Mouse (Mus musculus) G1E (cell line): Measurements from ENCODE around the gene Mcrip1. TPM values are rescaled to one million over a fixed set of nuclear protein-coding genes. Genes with fewer than 3 reads are reported as not detected.
"Not testable (repeated sequence)": the region's sequence is repeated elsewhere in the genome, so short reads cannot be mapped to it uniquely, and the experiment has no call there.

Source experiments
- ATAC-seq: 2 replicates; pipeline ENCODE4 v1.8.0; 2016; ENCODE audit warnings: mild to moderate bottlenecking; ENCODE audit not compliant: insufficient number of reproducible peaks, poor library complexity, low FRiP score, severe bottlenecking; ENCODE audit errors: extremely low read depth
- DNase-seq: peaks from one replicate; pipeline ENCODE4 v3.0.0; 2012; ENCODE audit warnings: low spot score
- H3K27me3 ChIP-seq: 2 replicates; pipeline ENCODE4 v1.6.1; 2012; ENCODE audit warnings: mild to moderate bottlenecking, low read length, inconsistent platforms; ENCODE audit not compliant: insufficient read depth
- H3K36me3 ChIP-seq: replicated peaks from 2 replicates; pipeline ENCODE3; 2012; ENCODE audit warnings: mild to moderate bottlenecking, inconsistent platforms
- H3K4me1 ChIP-seq: 2 replicates; pipeline ENCODE4 v1.6.1; 2012; ENCODE audit warnings: low read depth, low read length, inconsistent platforms, mixed read lengths; ENCODE audit not compliant: insufficient read depth
- H3K4me3 ChIP-seq: 2 replicates; pipeline ENCODE4 v1.5.1; 2012; ENCODE audit warnings: low read depth, mild to moderate bottlenecking, inconsistent platforms, low read length, moderate library complexity, mixed read lengths
- H3K9me3 ChIP-seq: replicated peaks from 2 replicates; pipeline ENCODE4 v1.6.1; 2012; ENCODE audit warnings: inconsistent platforms
- CTCF ChIP-seq: IDR thresholded peaks from 2 replicates; pipeline ENCODE4 v1.5.1; 2012; ENCODE audit warnings: low read depth, low read length, inconsistent platforms, mixed read lengths
- GATA1 ChIP-seq: IDR thresholded peaks from 2 replicates; pipeline ENCODE4 v1.6.1; 2012; ENCODE audit warnings: borderline replicate concordance, low read length, inconsistent platforms, mixed read lengths
- GATA2 ChIP-seq: IDR thresholded peaks from 2 replicates; pipeline ENCODE4 v1.6.1; 2012; ENCODE audit warnings: low read depth, low read length, inconsistent platforms, borderline replicate concordance
- POLR2AphosphoS5 ChIP-seq: IDR thresholded peaks from 2 replicates; pipeline ENCODE4 v1.6.1; 2012; ENCODE audit warnings: low read depth, low read length, inconsistent platforms; ENCODE audit not compliant: insufficient replicate concordance
- TAL1 ChIP-seq: conservative IDR thresholded peaks from 2 replicates; pipeline ENCODE4 v1.6.1; 2012; ENCODE audit warnings: low read depth, low read length, inconsistent platforms, mixed read lengths
- polyA plus RNA-seq: library from polyadenylated mRNA; stranded (reverse); fragments of >175 nt; gene quantifications from 2 replicates; pipeline ENCODE4 v1.2.3, GENCODE M21; 2012
- total RNA-seq, 2 experiments: library from RNA; stranded (forward) in 1 of 2; stranded (reverse) in 1 of 2; fragments of 200-1000 nt in 1 of 2; fragments of >200 nt in 1 of 2; fragmentation: Nextera tagmentation in 1 of 2; gene quantifications; 2 replicates each; pipeline ENCODE4 v1.2.3; 2014 to 2017

Gene Mcrip1
- total and polyA plus RNA-seq, 3 experiments: 19.2 to 176 (median 64.3) TPM

- ATAC-seq (no peak), DNase-seq (no peak)
- TF ChIP-seq GATA2: no peak
- no peak for TF ChIP-seq GATA1
- TF ChIP-seq POLR2AphosphoS5: no peak
- no peak for TF ChIP-seq CTCF
- no peak for TF ChIP-seq TAL1
- Histone ChIP-seq H3K9me3 (no peaks in the 10 kb centered on the region; the same call in 1 of the 2 replicates), H3K4me1 (peaks cover 38% of the 10 kb centered on the region), H3K27me3 (no peaks in the 10 kb centered on the region), H3K36me3 (peaks cover 77% of the 10 kb centered on the region), H3K4me3 (no peak overlapping the region)
Measured at GRCm38 (mm10) chr11:120583937-120584336, 34.4 kb upstream of the Mcrip1 start.

DNA sequence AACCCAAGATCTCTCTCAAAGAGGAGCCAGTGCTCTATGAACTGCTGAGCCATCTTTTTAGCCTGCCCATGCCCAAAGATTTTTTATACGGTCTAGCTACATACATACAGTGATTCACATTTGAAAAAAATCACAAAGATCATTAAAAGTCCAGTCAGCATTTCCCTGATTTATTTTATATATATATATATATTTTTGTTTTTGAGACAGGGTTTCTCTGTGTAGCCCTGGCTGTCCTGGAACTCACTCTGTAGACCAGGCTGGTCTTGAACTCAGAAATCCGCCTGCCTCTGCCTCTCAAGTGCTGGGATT lies 33.4 kb upstream of the Mcrip1 start:
- DNase-seq, H3K4me3 ChIP-seq, H3K9me3 ChIP-seq, ATAC-seq, H3K27me3 ChIP-seq: not testable (repeated sequence)
- peaks cover 78% of the 10 kb centered on the region for H3K36me3 ChIP-seq
- peaks cover 41% of the 10 kb centered on the region for H3K4me1 ChIP-seq

DNA sequence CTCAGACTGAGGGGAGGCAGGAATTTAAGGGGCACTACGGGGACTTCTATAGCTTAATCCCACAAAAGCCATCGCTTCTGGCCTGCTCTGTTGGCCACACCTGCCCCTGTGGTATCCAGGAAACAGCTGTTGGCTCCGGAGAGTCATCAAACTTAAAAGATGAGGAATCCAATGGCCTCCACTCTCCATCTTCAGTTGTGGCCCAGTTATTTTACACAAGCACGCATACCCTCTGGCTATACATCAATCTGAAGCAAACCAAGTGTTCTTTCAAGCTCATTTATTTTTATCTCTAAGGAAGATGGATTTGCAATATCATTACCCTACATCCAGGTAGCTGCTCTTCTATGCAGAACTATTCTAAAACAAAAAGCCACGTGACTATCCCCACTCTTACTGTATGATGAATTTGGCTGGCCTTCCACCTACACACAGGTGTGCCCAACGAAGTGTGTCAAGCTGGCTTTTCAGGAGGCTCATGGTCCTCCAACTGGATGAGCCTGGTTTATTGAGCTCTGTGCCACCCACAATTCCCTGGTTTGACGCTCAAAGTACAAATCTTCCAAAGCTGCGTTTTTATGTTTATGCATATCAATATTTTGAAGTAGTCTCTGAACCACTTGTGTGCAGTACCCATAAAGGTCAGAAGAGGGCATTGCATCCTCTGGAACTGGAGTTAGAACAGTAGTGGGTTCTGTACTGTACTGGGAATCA lies 32.9 kb upstream of the Mcrip1 start:
- Histone ChIP-seq H3K9me3 (no peaks in the 10 kb centered on the region; the same call in 1 of the 2 replicates), H3K36me3 (peaks cover 78% of the 10 kb centered on the region), H3K4me3 (peak overlapping the region; percentile 81; the same call in 1 of the 2 replicates), H3K27me3 (no peaks in the 10 kb centered on the region), H3K4me1 (peaks cover 46% of the 10 kb centered on the region)
- TF ChIP-seq GATA1 (no peak), CTCF (peak; percentile 38; the same call in 1 of the 2 replicates)
- ATAC-seq (no peak), DNase-seq (no peak)

DNA sequence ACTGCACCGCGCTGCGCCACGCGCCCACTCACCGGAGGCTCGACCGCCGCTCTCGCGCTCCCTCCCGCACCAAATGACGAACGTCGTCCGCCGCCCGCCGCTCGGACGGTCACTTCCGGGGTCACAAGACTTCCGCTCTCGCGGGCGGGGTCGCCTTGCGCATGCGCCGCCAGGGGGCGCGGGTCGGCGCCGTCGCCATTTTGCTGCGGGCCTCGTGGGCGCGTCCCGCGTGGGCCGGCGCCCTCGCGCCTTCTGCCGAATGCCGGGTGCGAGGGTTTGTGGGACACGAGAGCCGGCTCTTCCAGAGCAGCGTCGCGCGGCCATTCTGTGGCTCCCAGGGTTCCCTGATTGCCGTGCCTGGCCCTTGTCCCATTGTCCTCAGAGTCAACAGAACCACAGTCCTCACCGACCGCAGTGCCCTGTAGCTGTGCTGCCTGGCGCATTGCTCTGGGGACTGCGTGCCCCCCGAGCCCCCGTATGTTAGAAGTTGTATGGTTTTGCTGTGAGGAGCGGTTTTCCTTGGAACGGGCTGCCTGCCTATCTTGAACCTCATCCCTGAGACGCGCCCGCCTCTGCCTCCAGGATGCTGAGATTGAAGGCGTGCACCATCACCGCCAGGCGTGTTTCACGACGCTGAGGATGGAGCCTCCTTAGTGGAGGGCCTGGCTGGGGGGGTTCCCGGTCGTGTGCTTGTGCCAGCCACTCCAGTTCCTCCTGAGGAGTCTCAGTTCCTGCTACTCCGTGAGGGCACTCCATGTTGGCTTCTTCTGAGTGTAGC lies 32.2 kb upstream of the Mcrip1 start, which contains the start of gene Arhgdia:
Gene Arhgdia (minus strand): TSS at position 135 of the 778 bp plus-strand sequence.
- no peaks in the 10 kb centered on the region; the same call in 1 of the 2 replicates for H3K9me3 ChIP-seq
- no peak for TF ChIP-seq TAL1
- TF ChIP-seq POLR2AphosphoS5: no peak
- TF ChIP-seq GATA1: no peak
- no peak for TF ChIP-seq GATA2
- TF ChIP-seq CTCF: no peak
- DNase-seq (peak; percentile 93), ATAC-seq (no peak)
- H3K4me1 ChIP-seq: peaks cover 49% of the 10 kb centered on the region
- peaks cover 78% of the 10 kb centered on the region for H3K36me3 ChIP-seq
- peak within 1 kb of the TSS; percentile 81 for H3K4me3 ChIP-seq
- no peaks in the 10 kb centered on the region for H3K27me3 ChIP-seq

GRCm38 (mm10) chr11:120580871-120581331 lies 31.4 kb upstream of the Mcrip1 start:
- Histone ChIP-seq H3K27me3 (no peaks in the 10 kb centered on the region), H3K4me1 (peaks cover 56% of the 10 kb centered on the region), H3K9me3 (no peaks in the 10 kb centered on the region; the same call in 1 of the 2 replicates), H3K36me3 (peaks cover 78% of the 10 kb centered on the region), H3K4me3 (peak overlapping the region; percentile 81)
- no peak for ATAC-seq
- DNase-seq: peak; percentile 38
- TF ChIP-seq GATA2: no peak
- TF ChIP-seq GATA1: no peak
- no peak for TF ChIP-seq POLR2AphosphoS5
- TF ChIP-seq CTCF: no peak
- TF ChIP-seq TAL1: no peak

GRCm38 (mm10) chr11:120580190-120580589 lies 30.7 kb upstream of the Mcrip1 start:
- peaks cover 60% of the 10 kb centered on the region for H3K4me1 ChIP-seq
- ATAC-seq (0 out of 2 replicates have a peak, but pooled peaks have one; percentile 23), DNase-seq (no peak)
- no peaks in the 10 kb centered on the region for H3K27me3 ChIP-seq
- TF ChIP-seq CTCF (no peak), POLR2AphosphoS5 (no peak), TAL1 (no peak), GATA1 (no peak), GATA2 (no peak)
- no peaks in the 10 kb centered on the region; the same call in 1 of the 2 replicates for H3K9me3 ChIP-seq
- peaks cover 75% of the 10 kb centered on the region for H3K36me3 ChIP-seq
- H3K4me3 ChIP-seq: peak overlapping the region; percentile 81
